Mouse (Mus musculus): ENCODE measurements around the gene Tmem130.

Tmem130 gene

GRCm38 (mm10) chr5:144729216-144729615 is 32.4 kb downstream of the Tmem130 start:
- no peak for DNase-seq

DNA sequence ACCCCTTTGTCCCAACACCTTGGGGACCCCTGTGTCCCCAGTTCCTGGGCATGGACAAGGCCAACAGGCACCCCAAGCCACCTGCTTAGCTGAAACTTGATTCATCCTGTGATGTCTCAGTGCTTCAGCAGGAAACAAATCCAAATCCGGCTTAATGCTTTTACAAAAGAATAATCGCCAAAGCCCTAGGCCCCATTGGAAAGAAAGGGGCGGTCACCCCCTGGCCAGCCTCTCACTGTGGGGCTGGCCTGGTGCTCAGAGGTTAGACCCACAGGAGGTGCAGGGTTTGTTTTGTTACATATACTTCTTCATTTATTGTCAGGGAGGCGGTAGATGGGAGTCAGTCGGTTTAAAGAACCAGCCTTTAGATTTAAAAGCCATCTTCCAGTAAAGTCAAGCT is 33.4 kb downstream of the Tmem130 start:
- DNase-seq, result no peak

- DNase-seq, result no peak
Observed at GRCm38 (mm10) chr5:144727119-144727518, 34.5 kb downstream of the Tmem130 start.

- DNase-seq, result no peak
Observed at GRCm38 (mm10) chr5:144725554-144725953, 36.1 kb downstream of the Tmem130 start.

DNA sequence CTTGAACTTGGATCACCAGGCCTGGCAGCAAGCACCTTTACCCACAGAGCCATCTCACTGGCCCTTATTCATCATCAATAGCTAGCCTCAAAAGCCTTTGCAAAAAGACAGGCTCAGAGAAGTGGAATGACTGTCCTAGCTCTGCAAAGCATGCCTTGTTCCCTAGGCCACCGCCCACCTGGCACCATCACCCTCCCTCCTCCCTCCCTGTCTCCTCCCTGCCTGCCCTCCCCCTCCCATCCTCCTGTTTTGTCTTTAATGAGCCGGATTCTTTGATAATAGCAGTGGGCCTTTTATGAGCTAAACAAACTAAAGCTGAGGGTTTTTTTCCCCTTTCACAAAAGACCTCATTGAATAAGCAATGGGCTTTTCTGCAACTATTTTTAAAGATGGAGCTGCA is 36.7 kb downstream of the Tmem130 start:
- no peak for DNase-seq

GRCm38 (mm10) chr5:144720281-144720680 is 41.3 kb downstream of the Tmem130 start:
- no peak for DNase-seq

DNA sequence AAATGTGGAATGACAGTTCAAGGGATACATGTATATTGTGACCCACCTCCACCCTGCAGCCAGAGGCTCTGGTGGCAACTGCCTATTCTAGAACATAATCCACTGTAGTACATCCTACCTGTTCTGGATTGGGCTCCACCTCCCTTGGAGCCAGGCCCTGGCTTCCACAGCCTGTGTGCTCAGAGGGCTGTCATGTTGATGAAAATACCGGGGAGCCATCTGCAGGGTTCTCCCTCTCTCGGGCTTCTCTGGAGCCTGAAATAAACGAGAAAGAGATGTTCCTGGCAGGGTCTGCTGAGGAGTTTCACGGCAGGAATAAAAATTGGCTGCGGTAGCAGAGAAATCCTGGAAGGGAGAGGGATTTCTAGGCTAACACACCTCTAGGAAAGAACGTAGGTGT is 41.8 kb downstream of the Tmem130 start:
- no peak for DNase-seq

GRCm38 (mm10) chr5:144717186-144717585 is 44.4 kb downstream of the Tmem130 start:
- no peak for DNase-seq

DNA sequence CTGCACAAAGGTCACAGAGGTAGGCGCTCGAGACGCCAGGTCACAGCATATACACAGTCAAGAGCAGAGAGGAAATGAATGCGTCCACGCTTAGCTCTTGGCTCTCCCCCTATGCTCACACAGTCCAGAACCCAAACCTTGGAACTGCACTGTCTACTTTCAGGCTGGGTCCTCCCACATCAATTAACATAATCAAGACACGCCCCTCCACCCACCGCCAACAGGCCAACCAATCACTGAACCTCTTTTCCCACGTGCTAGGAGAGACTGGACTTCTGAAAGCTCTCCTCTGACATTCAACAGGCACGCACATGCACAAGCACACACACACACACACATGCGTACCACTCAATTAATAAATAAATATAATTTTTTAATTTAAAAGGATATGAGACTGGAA is 48.2 kb downstream of the Tmem130 start:
- no peak for DNase-seq

DNA sequence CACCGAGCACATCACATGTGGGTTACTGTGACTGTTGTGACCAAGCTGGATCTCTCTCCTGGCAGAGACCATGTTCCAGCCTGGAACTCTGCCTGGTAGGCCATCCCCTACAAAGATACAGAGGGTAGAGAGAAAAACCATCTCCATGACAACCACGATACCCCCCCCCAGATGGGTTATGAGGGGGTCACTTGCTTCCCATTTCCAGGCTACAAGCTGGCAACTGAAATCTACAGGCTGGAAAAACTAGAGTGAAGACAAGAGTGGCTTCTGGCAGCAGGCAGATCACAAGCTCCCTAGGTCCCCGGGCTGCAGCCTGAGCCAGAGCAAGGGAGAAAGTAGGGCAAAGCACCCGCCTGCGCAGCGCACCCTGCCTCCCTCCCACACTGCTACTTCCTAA is 54.0 kb downstream of the Tmem130 start:
- no peak for DNase-seq

GRCm38 (mm10) chr5:144703464-144704368 is 57.9 kb downstream of the Tmem130 start:
- no peak for DNase-seq

DNA sequence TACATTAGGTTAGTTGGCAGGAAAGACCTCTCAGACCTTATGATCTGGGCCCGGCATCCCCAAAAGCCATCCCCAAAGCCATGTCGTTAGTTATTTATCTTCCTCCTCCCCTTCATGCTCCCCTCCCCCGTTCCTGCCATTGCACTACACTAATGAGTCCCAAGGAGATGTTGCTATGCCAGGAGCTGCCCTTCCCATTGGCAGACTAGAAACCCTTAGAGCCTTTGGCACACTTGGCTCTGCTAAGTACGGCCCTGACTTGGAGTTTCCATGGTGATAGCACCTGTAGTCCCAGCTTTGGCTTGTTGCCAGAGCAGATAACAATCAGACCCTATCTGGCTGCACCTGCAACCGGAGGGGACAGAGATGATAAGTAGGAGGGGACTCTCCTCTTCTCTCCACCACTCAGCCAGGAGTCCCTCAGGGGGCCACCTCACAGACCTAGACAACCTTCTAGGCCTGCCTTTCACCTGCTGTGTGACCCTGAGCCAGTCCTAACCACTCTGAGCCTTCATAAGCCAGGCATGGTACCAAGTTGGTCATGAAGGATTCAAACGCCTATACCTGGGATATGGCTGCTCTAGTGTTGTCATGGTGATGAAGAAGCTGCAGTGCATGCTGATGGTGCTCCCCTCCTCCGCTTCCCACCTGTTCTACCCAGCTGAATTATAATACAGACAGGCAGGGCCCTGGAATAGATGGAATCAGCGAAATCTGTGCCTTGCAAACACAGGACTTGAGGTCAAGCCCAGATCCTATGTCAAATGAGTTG is 66.1 kb downstream of the Tmem130 start:
- DNase-seq, result no peak

DNA sequence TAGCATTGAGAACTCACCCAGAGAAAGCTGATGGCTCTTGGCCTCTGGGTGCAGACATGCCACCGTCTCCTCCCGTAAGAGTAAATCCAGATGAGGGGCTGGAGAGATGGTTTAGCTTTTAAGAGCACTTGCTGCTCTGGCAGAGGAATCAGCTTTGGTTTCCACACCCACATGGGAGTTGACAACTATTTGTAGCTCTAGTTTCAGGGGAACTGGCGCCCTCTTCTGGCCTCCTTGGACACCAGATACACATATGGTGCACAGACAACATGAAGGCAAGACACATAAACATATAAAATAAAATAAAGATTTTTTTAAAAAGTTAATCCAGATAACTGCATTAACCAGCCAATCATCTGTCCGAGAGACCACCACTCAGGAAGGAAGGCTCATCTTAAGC is 67.5 kb downstream of the Tmem130 start:
- DNase-seq, result no peak

DNA sequence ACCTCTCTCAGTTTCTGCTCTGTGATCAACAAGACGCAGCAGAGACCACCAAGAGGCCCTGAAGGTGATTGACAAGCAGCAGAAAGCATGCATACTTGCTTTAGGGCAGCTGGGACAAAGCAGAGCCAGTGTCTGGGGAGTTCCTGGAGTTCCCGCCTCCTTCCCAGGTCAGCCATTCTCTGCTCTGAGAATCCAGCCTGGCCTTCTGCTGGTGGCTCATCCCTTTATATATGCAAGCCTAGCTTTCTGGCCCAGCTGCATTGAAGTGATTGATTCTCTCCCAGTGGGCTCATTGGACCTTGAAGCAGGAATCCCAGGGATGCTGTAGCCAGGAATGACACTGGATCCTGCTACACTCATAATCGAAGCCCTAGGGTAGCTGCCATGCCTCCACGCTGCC is 70.2 kb downstream of the Tmem130 start:
- DNase-seq, result no peak

DNA sequence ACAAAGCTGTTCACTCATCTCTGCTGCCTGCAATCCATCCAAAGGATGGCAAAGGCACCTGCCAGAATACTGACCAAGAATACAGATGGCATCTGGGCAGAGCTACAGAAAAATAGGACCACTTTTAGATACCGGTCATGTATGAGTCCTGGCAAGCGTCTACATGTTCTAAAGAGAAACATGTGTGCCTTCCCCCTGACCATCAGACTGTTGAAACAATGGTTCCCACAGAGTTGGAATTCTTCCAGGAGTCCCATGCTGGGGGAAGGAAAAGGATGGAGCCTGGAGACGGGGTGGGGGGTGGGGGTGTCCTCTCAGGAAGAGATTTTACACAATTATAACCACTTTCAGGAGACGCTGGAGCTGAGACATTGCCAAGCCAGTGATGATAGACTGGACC is 73.2 kb downstream of the Tmem130 start:
- DNase-seq, result no peak
